Mouse (Mus musculus): ENCODE data around the gene Myo1f. TPM values are rescaled to one million over a fixed set of nuclear protein-coding genes. Genes with fewer than 3 reads are reported as not detected.

Gene Myo1f
- polyA plus RNA-seq, 1 experiment from 2014 or later, result 1.4 TPM

GRCm38 (mm10) chr17:33557922-33558321, 2.4 kb downstream of the Myo1f start:
- Histone ChIP-seq H3K27me3 (replicated peaks; ENCODE audit: control insufficient read depth, insufficient read depth, low read length) (no peaks in the 10 kb centered on the region), H3K4me2 (ENCODE audit: low read length) (no peak overlapping the region), H3K4me1 (ENCODE audit: control insufficient read depth, insufficient read depth, low read depth, low read length) (no peaks in the 10 kb centered on the region), H3K4me3 (ENCODE audit: low read length) (no peak overlapping the region), H3K27ac (ENCODE audit: low read depth, low read length) (no peak overlapping the region), H3K9me3 (ENCODE audit: control insufficient read depth, low read length) (no peaks in the 10 kb centered on the region), H3K36me3 (ENCODE audit: control insufficient read depth, insufficient read depth, low read length) (no peaks in the 10 kb centered on the region), H3K9ac (ENCODE audit: low read depth, low read length) (no peak overlapping the region)
- no peak for ATAC-seq
- WGBS, result 82% methylated on average over 4 of the region's 4 CpGs

GRCm38 (mm10) chr17:33563527-33564076, 8.1 kb downstream of the Myo1f start:
- H3K9ac ChIP-seq (ENCODE audit: low read depth, low read length), result no peak overlapping the region
- no peak overlapping the region for H3K27ac ChIP-seq (ENCODE audit: low read depth, low read length)
- no peak for ATAC-seq
- H3K9me3 ChIP-seq (ENCODE audit: control insufficient read depth, low read length), result no peaks in the 10 kb centered on the region
- no peak overlapping the region for H3K4me2 ChIP-seq (ENCODE audit: low read length)
- whole genome bisulfite sequencing, result 77% methylated on average over 2 of the region's 2 CpGs
- H3K4me3 ChIP-seq (ENCODE audit: low read length), result no peak overlapping the region
- no peaks in the 10 kb centered on the region for H3K4me1 ChIP-seq (ENCODE audit: control insufficient read depth, insufficient read depth, low read depth, low read length)
- H3K36me3 ChIP-seq (ENCODE audit: control insufficient read depth, insufficient read depth, low read length), result no peaks in the 10 kb centered on the region
- H3K27me3 ChIP-seq (replicated peaks; ENCODE audit: control insufficient read depth, insufficient read depth, low read length), result no peaks in the 10 kb centered on the region

GRCm38 (mm10) chr17:33564599-33564998, 9.1 kb downstream of the Myo1f start:
- WGBS, result 77% methylated on average over 1 of the region's 1 CpGs
- Histone ChIP-seq H3K27me3 (replicated peaks; ENCODE audit: control insufficient read depth, insufficient read depth, low read length) (no peaks in the 10 kb centered on the region), H3K36me3 (ENCODE audit: control insufficient read depth, insufficient read depth, low read length) (no peaks in the 10 kb centered on the region), H3K27ac (ENCODE audit: low read depth, low read length) (no peak overlapping the region), H3K9me3 (ENCODE audit: control insufficient read depth, low read length) (no peaks in the 10 kb centered on the region), H3K9ac (ENCODE audit: low read depth, low read length) (no peak overlapping the region), H3K4me3 (ENCODE audit: low read length) (no peak overlapping the region), H3K4me2 (ENCODE audit: low read length) (no peak overlapping the region), H3K4me1 (ENCODE audit: control insufficient read depth, insufficient read depth, low read depth, low read length) (no peaks in the 10 kb centered on the region)
- ATAC-seq, result no peak

- H3K36me3 ChIP-seq (ENCODE audit: control insufficient read depth, insufficient read depth, low read length), result no peaks in the 10 kb centered on the region
- no peaks in the 10 kb centered on the region for H3K27me3 ChIP-seq (replicated peaks; ENCODE audit: control insufficient read depth, insufficient read depth, low read length)
- H3K27ac ChIP-seq (ENCODE audit: low read depth, low read length), result no peak overlapping the region
- 77% methylated on average over 2 of the region's 2 CpGs for WGBS
- no peaks in the 10 kb centered on the region for H3K4me1 ChIP-seq (ENCODE audit: control insufficient read depth, insufficient read depth, low read depth, low read length)
- no peak overlapping the region for H3K4me2 ChIP-seq (ENCODE audit: low read length)
- H3K9me3 ChIP-seq (ENCODE audit: control insufficient read depth, low read length), result no peaks in the 10 kb centered on the region
- no peak overlapping the region for H3K9ac ChIP-seq (ENCODE audit: low read depth, low read length)
- ATAC-seq, result no peak
- no peak overlapping the region for H3K4me3 ChIP-seq (ENCODE audit: low read length)
Observed at GRCm38 (mm10) chr17:33566182-33566581, 10.7 kb downstream of the Myo1f start.

- Histone ChIP-seq H3K9me3 (ENCODE audit: control insufficient read depth, low read length) (no peaks in the 10 kb centered on the region), H3K4me3 (ENCODE audit: low read length) (no peak overlapping the region), H3K4me1 (ENCODE audit: control insufficient read depth, insufficient read depth, low read depth, low read length) (no peaks in the 10 kb centered on the region), H3K9ac (ENCODE audit: low read depth, low read length) (no peak overlapping the region), H3K36me3 (ENCODE audit: control insufficient read depth, insufficient read depth, low read length) (no peaks in the 10 kb centered on the region), H3K4me2 (ENCODE audit: low read length) (no peak overlapping the region), H3K27ac (ENCODE audit: low read depth, low read length) (no peak overlapping the region), H3K27me3 (replicated peaks; ENCODE audit: control insufficient read depth, insufficient read depth, low read length) (no peaks in the 10 kb centered on the region)
- no peak for ATAC-seq
- WGBS, result 91% methylated on average over 4 of the region's 4 CpGs
Observed at GRCm38 (mm10) chr17:33584061-33584460, 28.6 kb downstream of the Myo1f start.

GRCm38 (mm10) chr17:33586011-33586410, 30.5 kb downstream of the Myo1f start:
- Histone ChIP-seq H3K9ac (ENCODE audit: low read depth, low read length) (no peak overlapping the region), H3K4me1 (ENCODE audit: control insufficient read depth, insufficient read depth, low read depth, low read length) (no peaks in the 10 kb centered on the region), H3K27ac (ENCODE audit: low read depth, low read length) (no peak overlapping the region), H3K27me3 (replicated peaks; ENCODE audit: control insufficient read depth, insufficient read depth, low read length) (no peaks in the 10 kb centered on the region), H3K4me3 (ENCODE audit: low read length) (no peak overlapping the region), H3K4me2 (ENCODE audit: low read length) (no peak overlapping the region), H3K36me3 (ENCODE audit: control insufficient read depth, insufficient read depth, low read length) (no peaks in the 10 kb centered on the region), H3K9me3 (ENCODE audit: control insufficient read depth, low read length) (no peaks in the 10 kb centered on the region)
- no peak for ATAC-seq
- WGBS, result 74% methylated on average over 17 of the region's 17 CpGs

- Histone ChIP-seq H3K9ac (ENCODE audit: low read depth, low read length) (no peak overlapping the region), H3K9me3 (ENCODE audit: control insufficient read depth, low read length) (no peaks in the 10 kb centered on the region), H3K4me1 (ENCODE audit: control insufficient read depth, insufficient read depth, low read depth, low read length) (no peaks in the 10 kb centered on the region), H3K4me3 (ENCODE audit: low read length) (no peak overlapping the region), H3K27ac (ENCODE audit: low read depth, low read length) (no peak overlapping the region), H3K27me3 (replicated peaks; ENCODE audit: control insufficient read depth, insufficient read depth, low read length) (no peaks in the 10 kb centered on the region), H3K36me3 (ENCODE audit: control insufficient read depth, insufficient read depth, low read length) (no peaks in the 10 kb centered on the region), H3K4me2 (ENCODE audit: low read length) (no peak overlapping the region)
- no peak for ATAC-seq
Observed at GRCm38 (mm10) chr17:33597271-33597670, 41.8 kb downstream of the Myo1f start.

GRCm38 (mm10) chr17:33598506-33598905, 43.0 kb downstream of the Myo1f start:
- Histone ChIP-seq H3K36me3 (ENCODE audit: control insufficient read depth, insufficient read depth, low read length) (no peaks in the 10 kb centered on the region), H3K4me2 (ENCODE audit: low read length) (no peak overlapping the region), H3K9ac (ENCODE audit: low read depth, low read length) (no peak overlapping the region), H3K4me3 (ENCODE audit: low read length) (no peak overlapping the region), H3K27me3 (replicated peaks; ENCODE audit: control insufficient read depth, insufficient read depth, low read length) (no peaks in the 10 kb centered on the region), H3K4me1 (ENCODE audit: control insufficient read depth, insufficient read depth, low read depth, low read length) (no peaks in the 10 kb centered on the region), H3K9me3 (ENCODE audit: control insufficient read depth, low read length) (no peaks in the 10 kb centered on the region), H3K27ac (ENCODE audit: low read depth, low read length) (no peak overlapping the region)
- ATAC-seq, result no peak
- 92% methylated on average over 5 of the region's 5 CpGs for WGBS

GRCm38 (mm10) chr17:33599836-33600475, 44.4 kb downstream of the Myo1f start:
- ATAC-seq, result no peak
- WGBS, result 89% methylated on average over 8 of the region's 8 CpGs
- H3K9ac ChIP-seq (ENCODE audit: low read depth, low read length), result no peak overlapping the region
- H3K27me3 ChIP-seq (replicated peaks; ENCODE audit: control insufficient read depth, insufficient read depth, low read length), result no peaks in the 10 kb centered on the region
- H3K9me3 ChIP-seq (ENCODE audit: control insufficient read depth, low read length), result no peaks in the 10 kb centered on the region
- H3K27ac ChIP-seq (ENCODE audit: low read depth, low read length), result no peak overlapping the region
- no peak overlapping the region for H3K4me3 ChIP-seq (ENCODE audit: low read length)
- H3K4me1 ChIP-seq (ENCODE audit: control insufficient read depth, insufficient read depth, low read depth, low read length), result no peaks in the 10 kb centered on the region
- H3K36me3 ChIP-seq (ENCODE audit: control insufficient read depth, insufficient read depth, low read length), result no peaks in the 10 kb centered on the region
- no peak overlapping the region for H3K4me2 ChIP-seq (ENCODE audit: low read length)
